Mouse (Mus musculus) lung, postnatal 0 days (tissue): Measurements from ENCODE around the gene Esm1.

Source experiments
- CTCF ChIP-seq: IDR thresholded peaks from 2 replicates; pipeline ENCODE4 v1.5.1; 2016; ENCODE audit warnings: antibody characterized with exemption, mild to moderate bottlenecking
- EP300 ChIP-seq: IDR thresholded peaks from 2 replicates; pipeline ENCODE4 v1.6.1; 2016; ENCODE audit warnings: antibody characterized with exemption, mild to moderate bottlenecking, control low read depth

DNA sequence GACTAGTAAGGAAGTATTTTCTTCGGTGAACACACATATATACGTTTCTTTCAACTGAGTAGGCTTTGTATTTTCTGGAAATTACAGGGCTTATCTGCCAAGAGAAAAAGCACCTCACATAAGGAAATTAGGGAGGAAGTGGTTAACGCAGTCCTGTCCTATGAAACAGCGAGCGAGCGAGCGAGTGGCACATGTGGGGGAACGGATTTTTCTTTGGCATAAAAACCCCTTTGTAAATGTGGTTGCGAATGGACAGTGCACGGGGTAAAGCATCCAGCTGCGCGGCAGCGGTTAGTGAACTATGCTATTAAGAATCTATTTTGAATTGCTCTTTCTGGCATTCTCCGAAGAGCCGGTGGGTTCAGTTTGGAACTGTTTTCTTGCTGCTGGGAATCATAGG lies 1.9 kb downstream of the Esm1 start:
- no peak for TF ChIP-seq CTCF
- no peak for TF ChIP-seq EP300
